Mouse (Mus musculus): ENCODE measurements around the gene Pja2. TPM values are rescaled to one million over a fixed set of nuclear protein-coding genes. Genes with fewer than 3 reads are reported as not detected.
A peak's percentile ranks its signal among the peaks of the same experiment; 100 is the strongest.

Gene Pja2
- polyA plus RNA-seq, 1 experiment from 2014 or later = 38.4 TPM

DNA sequence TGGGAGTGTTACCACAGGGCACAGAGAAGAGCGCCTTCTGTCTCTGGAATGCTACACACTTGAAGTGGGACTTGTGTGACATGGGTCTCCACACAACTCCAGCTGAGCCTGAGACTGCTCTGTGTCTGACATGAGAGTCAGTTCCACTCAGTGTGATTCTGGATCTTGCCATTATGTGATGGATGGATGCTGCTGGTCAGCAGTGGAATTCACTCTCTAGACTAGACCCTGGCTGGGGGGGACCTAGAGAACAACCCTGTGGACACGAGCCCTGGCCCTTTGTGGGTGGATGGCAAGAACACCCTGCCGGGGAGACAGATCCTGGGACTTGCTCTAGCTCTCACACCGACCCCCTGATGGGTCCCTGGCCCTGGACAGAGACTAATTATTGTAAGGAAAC, 56.5 kb downstream of the Pja2 start:
- 78% methylated on average over 4 of the region's 4 CpGs for WGBS
- Histone ChIP-seq H3K27me3 (replicated peaks; ENCODE audit: control insufficient read depth, insufficient read depth, low read length) (no peaks in the 10 kb centered on the region), H3K36me3 (ENCODE audit: control insufficient read depth, insufficient read depth, low read length) (peaks cover 3% of the 10 kb centered on the region), H3K4me2 (no peak overlapping the region), H3K4me3 (ENCODE audit: low read depth, low read length) (no peak overlapping the region), H3K9ac (ENCODE audit: low read depth, low read length) (no peak overlapping the region), H3K9me3 (ENCODE audit: control insufficient read depth, low read length) (no peaks in the 10 kb centered on the region), H3K4me1 (replicated peaks; ENCODE audit: control insufficient read depth, insufficient read depth, low read length) (no peaks in the 10 kb centered on the region; the same call in 1 of the 2 replicates), H3K27ac (ENCODE audit: low read depth, low read length) (no peak overlapping the region)
- DNase-seq (ENCODE audit: low spot score) = no peak
- ATAC-seq (replicated peaks; ENCODE audit: low FRiP score) = no peak

DNA sequence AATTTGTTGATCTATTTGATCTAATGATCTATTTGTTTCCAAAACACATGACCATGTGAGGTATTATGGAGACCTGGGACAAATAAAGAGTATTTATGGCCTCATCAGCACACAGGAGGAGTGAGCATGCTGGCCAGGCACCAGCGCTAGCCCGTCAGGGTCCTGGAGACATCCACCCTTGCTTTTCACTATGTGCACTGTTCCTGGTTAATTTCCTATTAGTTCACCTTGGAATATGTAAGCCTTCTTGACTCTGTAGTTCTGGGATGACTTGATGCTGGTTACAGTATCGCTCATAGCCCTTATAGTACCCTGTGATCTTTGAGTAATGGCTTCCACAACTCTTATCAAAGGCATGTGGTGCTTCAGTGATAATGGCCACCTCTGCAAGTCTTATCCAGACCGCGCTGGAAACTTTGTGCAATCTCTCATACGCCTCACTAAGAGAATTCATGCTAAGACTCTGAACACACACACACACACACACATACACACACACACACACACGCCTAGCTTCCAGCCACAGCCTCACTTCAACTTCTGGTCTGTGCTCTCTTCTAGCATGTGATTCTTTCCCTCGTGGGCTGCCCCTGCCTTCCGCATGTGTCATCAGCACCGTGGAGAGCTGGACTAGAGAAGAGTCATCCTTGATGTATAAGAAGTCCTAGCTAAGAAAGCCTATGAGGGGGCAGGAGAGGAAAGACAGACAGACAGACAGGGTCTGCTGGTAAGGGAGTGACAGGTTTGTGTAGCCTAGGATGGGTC, 57.2 kb downstream of the Pja2 start:
- 73% methylated on average over 10 of the region's 10 CpGs for WGBS
- Histone ChIP-seq H3K9me3 (ENCODE audit: control insufficient read depth, low read length) (no peaks in the 10 kb centered on the region), H3K4me1 (replicated peaks; ENCODE audit: control insufficient read depth, insufficient read depth, low read length) (no peaks in the 10 kb centered on the region; the same call in 1 of the 2 replicates), H3K27me3 (replicated peaks; ENCODE audit: control insufficient read depth, insufficient read depth, low read length) (no peaks in the 10 kb centered on the region), H3K4me2 (no peak overlapping the region), H3K36me3 (ENCODE audit: control insufficient read depth, insufficient read depth, low read length) (no peaks in the 10 kb centered on the region), H3K27ac (ENCODE audit: low read depth, low read length) (no peak overlapping the region), H3K4me3 (ENCODE audit: low read depth, low read length) (no peak overlapping the region), H3K9ac (ENCODE audit: low read depth, low read length) (no peak overlapping the region)
- ATAC-seq (replicated peaks; ENCODE audit: low FRiP score) = peak; percentile 64
- no peak for DNase-seq (ENCODE audit: low spot score)

DNA sequence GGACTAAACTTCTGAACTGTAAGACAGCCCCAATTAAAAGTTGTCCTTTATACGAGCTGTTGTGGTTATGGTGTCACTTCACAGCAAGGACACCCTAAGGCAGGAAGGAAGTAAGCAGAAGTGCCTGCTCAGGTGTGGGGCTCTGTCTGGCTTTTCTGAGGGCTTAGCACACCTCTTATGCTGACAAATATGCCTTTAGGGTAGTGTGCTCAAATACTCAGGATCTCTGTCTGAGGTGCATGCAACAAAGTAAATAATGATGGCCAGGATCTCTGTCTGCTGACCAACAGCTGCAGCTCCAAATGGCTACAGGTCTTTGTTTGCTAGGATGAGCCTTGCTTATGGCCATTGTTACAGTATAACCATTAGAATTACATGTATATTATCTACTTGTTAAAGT, 71.1 kb downstream of the Pja2 start:
- H3K9me3 ChIP-seq (ENCODE audit: control insufficient read depth, low read length) = peaks cover 3% of the 10 kb centered on the region
- H3K27ac ChIP-seq (ENCODE audit: low read depth, low read length) = no peak overlapping the region
- H3K4me2 ChIP-seq = no peak overlapping the region
- WGBS = 75% methylated on average over 1 of the region's 1 CpGs
- H3K4me3 ChIP-seq (ENCODE audit: low read depth, low read length) = no peak overlapping the region
- H3K36me3 ChIP-seq (ENCODE audit: control insufficient read depth, insufficient read depth, low read length) = no peaks in the 10 kb centered on the region
- H3K27me3 ChIP-seq (replicated peaks; ENCODE audit: control insufficient read depth, insufficient read depth, low read length) = no peaks in the 10 kb centered on the region
- no peak for ATAC-seq (replicated peaks; ENCODE audit: low FRiP score)
- DNase-seq (ENCODE audit: low spot score) = no peak
- H3K4me1 ChIP-seq (replicated peaks; ENCODE audit: control insufficient read depth, insufficient read depth, low read length) = no peaks in the 10 kb centered on the region
- H3K9ac ChIP-seq (ENCODE audit: low read depth, low read length) = no peak overlapping the region

DNA sequence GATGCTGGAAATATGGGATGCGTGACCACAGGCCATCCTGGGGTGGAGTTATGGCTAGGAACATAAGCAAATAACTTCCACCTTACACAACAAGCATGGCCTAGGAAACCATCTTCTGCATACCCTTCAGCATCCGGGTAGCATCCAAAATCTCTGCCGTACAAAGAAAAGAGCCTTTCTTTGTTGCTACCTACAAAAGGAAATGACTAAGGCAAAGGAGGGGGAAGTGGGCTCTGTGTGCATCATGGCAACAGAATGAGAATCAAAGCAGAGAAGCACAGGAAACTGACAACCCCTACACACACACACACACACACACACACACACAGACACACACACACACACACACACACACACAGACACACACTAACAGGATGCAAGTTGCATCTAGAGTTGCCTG, 83.5 kb downstream of the Pja2 start:
- DNase-seq (ENCODE audit: low spot score) (no peak), ATAC-seq (replicated peaks; ENCODE audit: low FRiP score) (no peak)
- no peak overlapping the region for H3K4me2 ChIP-seq
- no peaks in the 10 kb centered on the region for H3K27me3 ChIP-seq (replicated peaks; ENCODE audit: control insufficient read depth, insufficient read depth, low read length)
- no peaks in the 10 kb centered on the region for H3K4me1 ChIP-seq (replicated peaks; ENCODE audit: control insufficient read depth, insufficient read depth, low read length)
- H3K27ac ChIP-seq (ENCODE audit: low read depth, low read length) = no peak overlapping the region
- H3K9ac ChIP-seq (ENCODE audit: low read depth, low read length) = no peak overlapping the region
- no peak overlapping the region for H3K4me3 ChIP-seq (ENCODE audit: low read depth, low read length)
- 0 out of 2 replicates have a peak, but pooled peaks cover 2% of the 10 kb centered on the region for H3K9me3 ChIP-seq (ENCODE audit: control insufficient read depth, low read length)
- no peaks in the 10 kb centered on the region for H3K36me3 ChIP-seq (ENCODE audit: control insufficient read depth, insufficient read depth, low read length)
- 84% methylated on average over 3 of the region's 3 CpGs for WGBS

DNA sequence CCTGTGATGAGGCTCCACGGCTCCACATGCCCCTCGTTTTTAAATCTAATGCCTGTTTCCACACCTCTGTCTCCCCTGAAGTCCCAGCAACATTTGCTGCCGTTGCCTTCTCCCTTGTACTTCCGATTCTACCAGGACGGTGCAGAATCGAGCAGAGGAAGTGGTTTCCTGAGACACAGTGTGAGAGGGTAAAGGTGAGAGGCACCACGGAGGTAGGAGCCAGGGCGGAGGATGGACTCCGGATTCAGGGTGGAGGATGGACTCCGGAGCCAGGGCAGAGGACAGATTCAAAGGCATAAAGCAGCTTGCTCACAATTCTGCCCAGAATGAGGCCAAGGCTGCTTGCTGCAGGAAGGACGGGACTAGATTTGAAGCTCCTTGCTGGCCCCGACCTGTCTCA, 88.8 kb downstream of the Pja2 start:
- no peak overlapping the region for H3K4me2 ChIP-seq
- 53% methylated on average over 12 of the region's 12 CpGs for whole genome bisulfite sequencing
- no peaks in the 10 kb centered on the region for H3K36me3 ChIP-seq (ENCODE audit: control insufficient read depth, insufficient read depth, low read length)
- no peak overlapping the region for H3K9ac ChIP-seq (ENCODE audit: low read depth, low read length)
- ATAC-seq (replicated peaks; ENCODE audit: low FRiP score) (no peak), DNase-seq (ENCODE audit: low spot score) (no peak)
- H3K4me3 ChIP-seq (ENCODE audit: low read depth, low read length) = no peak overlapping the region
- H3K27me3 ChIP-seq (replicated peaks; ENCODE audit: control insufficient read depth, insufficient read depth, low read length) = no peaks in the 10 kb centered on the region
- H3K9me3 ChIP-seq (ENCODE audit: control insufficient read depth, low read length) = no peaks in the 10 kb centered on the region
- no peaks in the 10 kb centered on the region for H3K4me1 ChIP-seq (replicated peaks; ENCODE audit: control insufficient read depth, insufficient read depth, low read length)
- H3K27ac ChIP-seq (ENCODE audit: low read depth, low read length) = no peak overlapping the region

DNA sequence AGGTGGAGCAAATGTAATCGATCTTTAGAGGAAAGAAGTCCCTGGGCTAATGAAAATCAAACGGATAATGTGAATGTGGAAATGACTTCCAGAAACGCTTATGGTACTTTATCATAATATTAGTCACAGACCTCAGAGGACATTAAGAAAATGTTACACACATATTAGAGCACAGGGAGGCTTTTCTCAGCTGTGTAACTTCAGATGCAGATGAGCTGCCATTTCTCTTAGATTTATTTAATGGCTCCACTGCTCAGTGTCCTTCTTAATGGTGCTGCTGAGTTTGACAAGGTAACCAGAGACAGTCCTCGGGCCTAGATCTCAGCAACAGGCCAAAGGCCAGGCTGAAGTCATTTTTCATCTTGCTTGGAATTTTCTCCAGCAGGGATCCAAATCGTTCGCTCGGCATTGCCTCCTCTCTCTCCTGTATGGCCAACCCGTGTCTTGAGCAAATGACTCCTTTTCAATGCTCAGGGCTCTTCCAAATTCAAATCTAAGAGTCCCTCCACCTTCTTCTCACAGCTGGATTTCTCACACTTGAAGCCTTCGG, 89.3 kb downstream of the Pja2 start:
- Histone ChIP-seq H3K4me2 (no peak overlapping the region), H3K4me3 (ENCODE audit: low read depth, low read length) (no peak overlapping the region), H3K27ac (ENCODE audit: low read depth, low read length) (no peak overlapping the region), H3K9me3 (ENCODE audit: control insufficient read depth, low read length) (no peaks in the 10 kb centered on the region), H3K36me3 (ENCODE audit: control insufficient read depth, insufficient read depth, low read length) (no peaks in the 10 kb centered on the region), H3K4me1 (replicated peaks; ENCODE audit: control insufficient read depth, insufficient read depth, low read length) (no peaks in the 10 kb centered on the region), H3K9ac (ENCODE audit: low read depth, low read length) (no peak overlapping the region), H3K27me3 (replicated peaks; ENCODE audit: control insufficient read depth, insufficient read depth, low read length) (no peaks in the 10 kb centered on the region)
- DNase-seq (ENCODE audit: low spot score) (no peak), ATAC-seq (replicated peaks; ENCODE audit: low FRiP score) (no peak)
- 69% methylated on average over 9 of the region's 9 CpGs for WGBS

DNA sequence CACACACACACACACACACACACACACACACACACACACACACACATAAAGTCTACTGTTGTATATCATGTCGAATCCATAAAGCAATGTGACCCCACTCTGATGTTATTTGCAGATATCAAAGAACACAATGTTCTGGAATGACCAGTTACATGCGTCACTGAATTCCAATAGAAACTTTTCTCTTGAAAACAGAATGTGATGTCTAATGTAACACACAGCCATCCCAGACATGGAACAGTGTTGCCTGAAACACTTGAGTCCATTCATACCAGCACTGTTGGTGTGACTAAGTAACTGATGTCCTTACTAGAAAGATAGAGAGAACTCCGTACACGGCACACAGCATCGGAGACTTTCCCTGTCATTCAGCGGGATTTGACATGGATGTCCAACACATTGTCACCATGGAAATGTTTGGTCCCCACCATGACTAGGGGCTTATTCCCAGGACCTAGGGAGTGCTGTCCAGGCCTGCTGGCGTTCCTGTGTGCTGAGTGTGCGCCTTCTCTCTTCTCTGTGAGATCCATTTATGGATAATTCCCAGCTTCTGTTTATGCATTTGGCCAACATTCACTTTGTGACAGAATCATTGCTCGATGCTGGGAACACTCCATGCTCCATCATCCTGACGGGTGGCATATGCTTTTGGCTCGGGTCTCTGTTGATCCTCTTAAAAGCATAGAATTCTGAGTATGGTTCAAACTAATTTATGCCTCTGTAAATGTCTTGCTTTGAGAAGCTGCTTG, 90.0 kb downstream of the Pja2 start:
- H3K9ac ChIP-seq (ENCODE audit: low read depth, low read length) = no peak overlapping the region
- H3K36me3 ChIP-seq (ENCODE audit: control insufficient read depth, insufficient read depth, low read length) = no peaks in the 10 kb centered on the region
- no peak for ATAC-seq (replicated peaks; ENCODE audit: low FRiP score)
- H3K27ac ChIP-seq (ENCODE audit: low read depth, low read length) = no peak overlapping the region
- no peak for DNase-seq (ENCODE audit: low spot score)
- no peak overlapping the region for H3K4me3 ChIP-seq (ENCODE audit: low read depth, low read length)
- no peaks in the 10 kb centered on the region for H3K27me3 ChIP-seq (replicated peaks; ENCODE audit: control insufficient read depth, insufficient read depth, low read length)
- H3K4me2 ChIP-seq = no peak overlapping the region
- 80% methylated on average over 11 of the region's 11 CpGs for WGBS
- H3K9me3 ChIP-seq (ENCODE audit: control insufficient read depth, low read length) = no peaks in the 10 kb centered on the region
- no peaks in the 10 kb centered on the region for H3K4me1 ChIP-seq (replicated peaks; ENCODE audit: control insufficient read depth, insufficient read depth, low read length)

DNA sequence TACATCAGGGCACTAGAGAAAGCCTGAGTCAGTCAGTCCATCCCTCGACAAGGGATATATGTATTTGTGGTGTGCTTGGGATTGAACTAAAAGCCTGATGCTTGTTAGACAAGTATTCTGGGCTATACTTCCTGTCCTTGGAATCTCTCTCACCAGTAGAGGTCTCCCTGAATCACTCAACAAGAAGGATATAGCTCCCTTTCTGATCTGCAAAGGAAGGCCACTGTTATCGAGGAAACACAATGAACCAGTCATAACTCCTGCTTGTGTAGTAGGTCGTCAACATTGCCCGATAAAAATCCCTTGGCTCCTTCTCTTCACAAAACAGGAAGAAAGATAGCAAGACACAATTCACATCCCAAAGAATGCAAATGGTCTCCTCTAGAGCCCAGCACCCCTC, 99.6 kb downstream of the Pja2 start:
- Histone ChIP-seq H3K4me2 (no peak overlapping the region), H3K9me3 (ENCODE audit: control insufficient read depth, low read length) (no peaks in the 10 kb centered on the region), H3K27me3 (replicated peaks; ENCODE audit: control insufficient read depth, insufficient read depth, low read length) (no peaks in the 10 kb centered on the region), H3K36me3 (ENCODE audit: control insufficient read depth, insufficient read depth, low read length) (no peaks in the 10 kb centered on the region), H3K4me3 (ENCODE audit: low read depth, low read length) (no peak overlapping the region), H3K9ac (ENCODE audit: low read depth, low read length) (no peak overlapping the region), H3K4me1 (replicated peaks; ENCODE audit: control insufficient read depth, insufficient read depth, low read length) (no peaks in the 10 kb centered on the region), H3K27ac (ENCODE audit: low read depth, low read length) (no peak overlapping the region)
- ATAC-seq (replicated peaks; ENCODE audit: low FRiP score) = no peak
- DNase-seq (ENCODE audit: low spot score) = no peak
- 62% methylated on average over 4 of the region's 4 CpGs for WGBS
